Mouse (Mus musculus): Measurements from ENCODE around the gene Cln6.
A peak's percentile ranks its signal among the peaks of the same experiment; 100 is the strongest.
"Not testable (repeated sequence)": the region's sequence is repeated elsewhere in the genome, so short reads cannot be mapped to it uniquely, and the experiment has no call there.

The Cln6 gene

GRCm38 (mm10) chr9:62838506-62839171 lies at the start of gene Cln6:
TSS of gene Cln6 (plus strand) at chr9:62838785.
- peak in 1 of 2 experiments; percentile 30 for DNase-seq (ENCODE audit: low read depth in 1 of 2, low spot score in 2 of 2)

DNA sequence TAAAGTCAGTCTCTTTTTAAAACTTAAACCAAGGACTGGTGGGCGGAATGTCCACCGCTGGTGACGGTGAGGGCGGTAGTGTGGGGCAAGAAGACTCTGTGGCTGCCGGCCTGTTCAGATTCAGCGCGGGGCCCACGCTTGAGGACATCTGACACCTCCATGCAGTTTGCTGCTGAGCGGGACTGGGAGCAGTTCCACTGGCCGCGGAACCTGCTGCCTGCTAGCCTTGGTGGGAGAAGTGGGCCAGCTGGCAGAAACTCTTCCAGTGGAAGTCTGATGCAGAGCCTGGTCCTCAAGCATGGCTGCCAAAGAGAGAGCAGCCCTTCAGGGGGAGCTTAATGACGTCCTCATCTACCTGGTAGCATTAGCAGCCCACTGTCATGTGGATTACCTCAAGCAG lies 48.7 kb upstream of the Cln6 start:
- DNase-seq (ENCODE audit: low read depth in 1 of 2, low spot score in 2 of 2), result no peak

DNA sequence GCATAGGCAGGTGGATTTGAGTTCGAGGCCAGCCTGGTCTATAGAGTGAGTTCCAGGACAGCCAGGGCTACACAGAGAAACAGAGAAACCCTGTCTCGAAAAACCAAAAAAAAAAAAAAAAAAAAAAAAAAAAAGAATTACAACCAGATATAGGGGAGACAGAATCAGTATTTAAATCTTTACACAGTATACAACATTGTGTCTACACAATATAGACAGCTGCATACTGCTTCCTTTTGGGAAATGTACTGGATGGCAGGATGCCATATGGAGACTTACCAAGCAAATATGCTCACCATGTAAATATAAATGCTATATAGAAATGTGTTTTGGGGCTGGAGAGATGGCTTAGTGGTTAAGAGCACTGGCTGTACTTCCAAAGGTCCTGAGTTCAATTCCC lies 39.4 kb upstream of the Cln6 start:
- not testable (repeated sequence) for DNase-seq (ENCODE audit: low read depth in 1 of 2, low spot score in 2 of 2)

GRCm38 (mm10) chr9:62810095-62810494 lies 28.5 kb upstream of the Cln6 start:
- DNase-seq (ENCODE audit: low read depth in 1 of 2, low spot score in 2 of 2), result no peak

GRCm38 (mm10) chr9:62810543-62811515 lies 27.8 kb upstream of the Cln6 start:
- no peak for DNase-seq (ENCODE audit: low read depth in 1 of 2, low spot score in 2 of 2)

DNA sequence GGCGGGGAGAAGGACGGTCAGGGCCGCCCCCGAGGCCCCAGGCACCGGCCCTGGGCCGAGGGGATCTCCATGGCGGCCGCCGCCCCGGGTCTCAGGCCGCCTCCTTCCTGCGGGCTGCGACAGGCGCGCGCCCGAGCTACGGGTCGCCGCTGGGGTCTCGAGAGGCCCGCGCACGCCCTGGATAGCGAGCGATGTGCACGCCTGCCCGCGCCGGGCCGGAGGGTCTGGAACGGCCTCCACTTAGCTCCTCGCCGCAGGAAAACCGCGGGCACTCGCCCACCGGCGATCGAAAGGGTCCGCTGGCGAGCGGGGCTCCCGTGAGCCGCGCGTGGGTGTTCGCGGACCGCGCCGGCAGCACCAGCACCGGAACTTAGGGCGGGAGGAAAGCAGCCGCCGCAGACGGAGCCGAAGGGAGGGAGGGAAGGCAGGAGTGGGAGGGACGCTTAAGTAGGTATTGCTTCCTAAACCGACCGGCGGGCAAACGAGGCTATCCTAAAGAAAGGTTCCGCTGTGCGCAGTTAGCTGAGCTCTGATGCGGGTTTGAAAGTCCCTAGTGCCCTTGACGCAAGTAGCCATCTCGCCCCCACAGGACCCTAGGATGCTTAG lies 27.0 kb upstream of the Cln6 start, which contains the start of gene Fem1b:
TSS of gene Fem1b (minus strand) at position 419 of the 606 bp plus-strand sequence.
- peak; percentile 75 to 89 for DNase-seq (ENCODE audit: low read depth in 1 of 2, low spot score in 2 of 2)

DNA sequence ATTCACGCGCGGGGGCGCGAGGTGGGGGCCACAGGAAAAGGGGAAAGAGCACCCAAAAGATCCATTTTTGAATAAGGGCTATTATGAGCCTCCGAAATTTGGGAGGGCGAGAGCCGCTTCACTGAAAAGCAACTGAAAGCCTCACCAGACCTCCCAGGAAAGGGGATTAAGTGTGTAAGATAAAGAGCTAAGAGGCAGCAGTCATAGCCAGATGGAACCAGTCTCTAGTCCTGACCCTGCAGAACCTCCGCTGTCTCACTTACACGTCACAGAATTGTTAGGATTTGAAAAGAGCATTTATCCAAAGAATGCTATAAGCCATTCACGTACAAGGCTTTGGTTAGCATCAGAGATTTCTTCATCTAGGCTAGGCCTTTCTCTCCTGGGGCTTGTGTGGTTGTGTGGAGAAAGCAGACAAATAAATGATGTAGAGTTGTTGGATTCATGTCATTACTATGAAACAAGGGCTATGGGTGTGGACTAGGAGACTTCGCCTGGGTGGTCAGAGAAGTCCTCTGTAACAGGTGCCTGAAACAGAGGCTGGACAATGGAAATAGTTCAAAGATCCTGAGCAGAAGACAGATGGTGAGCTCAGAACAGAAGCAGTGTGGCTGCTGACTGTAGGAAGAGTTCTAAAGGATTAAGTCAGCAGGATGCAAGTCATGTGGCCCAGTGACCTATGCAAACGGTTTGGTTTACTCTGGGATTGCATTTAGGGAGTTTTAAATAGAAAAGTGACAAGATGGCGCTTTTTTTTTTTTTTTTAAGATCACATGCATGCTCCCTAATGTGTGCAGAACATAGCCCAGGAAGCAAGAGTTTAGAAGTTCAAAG lies 26.2 kb upstream of the Cln6 start:
- DNase-seq (ENCODE audit: low read depth in 1 of 2, low spot score in 2 of 2), result no peak

DNA sequence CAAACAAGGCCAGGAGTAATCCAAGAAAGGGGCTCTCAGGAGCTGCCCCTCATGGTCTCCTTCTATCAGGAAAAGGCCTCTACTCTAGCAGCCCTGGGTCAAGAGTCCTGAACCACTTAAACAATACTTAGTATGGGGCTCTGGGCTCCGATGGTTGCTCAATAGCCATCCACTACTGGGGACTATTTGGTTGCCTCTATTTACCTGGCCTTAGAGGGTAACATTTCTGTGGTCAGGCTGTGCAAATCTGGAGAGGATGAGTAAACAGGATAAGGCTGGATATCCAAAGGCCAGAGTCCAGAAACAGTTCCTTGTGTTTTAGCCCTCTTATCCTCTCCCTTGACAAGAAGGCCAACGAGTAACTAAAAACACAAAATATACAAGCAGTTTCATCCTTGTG lies 23.8 kb upstream of the Cln6 start:
- no peak for DNase-seq (ENCODE audit: low read depth in 1 of 2, low spot score in 2 of 2)

DNA sequence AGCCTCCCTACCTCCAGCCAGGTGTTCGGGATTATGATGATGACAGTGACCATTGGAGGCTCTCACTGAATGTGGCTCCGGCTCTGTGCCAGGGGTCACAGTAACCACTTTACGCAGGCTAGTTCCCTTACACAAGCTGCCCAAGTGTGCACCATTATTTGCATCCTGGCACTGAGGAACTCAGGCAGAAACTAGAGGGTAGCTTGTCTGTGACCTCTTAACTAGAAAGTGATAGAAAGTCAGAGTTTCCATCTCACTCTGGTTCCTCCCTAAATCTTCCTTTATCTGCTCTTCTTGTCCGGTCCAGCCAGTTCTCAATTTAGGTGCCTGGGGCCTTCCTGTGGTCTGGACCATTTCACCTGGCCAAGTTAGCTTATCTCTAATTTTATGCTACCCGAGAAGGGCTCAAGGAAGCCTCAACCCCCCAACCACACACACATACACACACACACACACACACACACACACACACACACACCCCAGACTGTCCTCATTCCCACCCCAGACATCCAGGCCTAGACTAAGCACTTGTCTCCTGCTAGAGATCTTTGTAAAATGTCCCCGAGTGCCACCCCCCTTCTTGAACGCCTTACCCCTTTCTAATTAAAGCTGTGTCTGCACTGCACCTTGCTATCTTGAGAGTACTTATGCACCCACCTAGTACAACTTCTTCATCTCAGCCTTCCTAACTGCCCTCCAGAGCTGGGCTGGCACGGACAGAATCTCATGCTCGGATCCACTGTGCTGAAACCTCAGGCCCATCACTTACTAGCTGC lies 22.1 kb upstream of the Cln6 start:
- no peak for DNase-seq (ENCODE audit: low read depth in 1 of 2, low spot score in 2 of 2)

DNA sequence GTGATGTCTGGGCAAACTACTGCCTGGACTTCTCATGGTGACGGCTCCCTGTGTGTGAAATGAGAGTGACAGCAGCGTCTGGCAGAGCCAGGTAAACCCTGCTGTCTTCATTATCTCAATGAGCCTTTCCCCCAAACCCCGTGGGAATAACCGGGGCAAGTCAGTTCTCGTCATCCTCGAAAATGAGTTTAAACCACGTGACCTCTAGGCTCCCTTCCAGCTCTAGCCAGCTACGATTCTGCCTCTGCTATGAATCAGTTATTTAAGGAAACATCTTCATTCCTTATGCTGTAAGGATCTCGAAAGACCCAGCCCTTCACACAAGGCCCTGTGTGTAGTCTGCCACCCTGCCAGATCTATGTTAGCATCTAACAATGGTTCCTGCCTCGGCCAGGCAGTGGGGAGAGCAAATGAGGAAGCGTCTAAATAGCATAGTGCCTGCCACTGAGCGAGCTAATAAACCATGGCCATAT lies 21.4 kb upstream of the Cln6 start:
- DNase-seq (ENCODE audit: low read depth in 1 of 2, low spot score in 2 of 2), result no peak

DNA sequence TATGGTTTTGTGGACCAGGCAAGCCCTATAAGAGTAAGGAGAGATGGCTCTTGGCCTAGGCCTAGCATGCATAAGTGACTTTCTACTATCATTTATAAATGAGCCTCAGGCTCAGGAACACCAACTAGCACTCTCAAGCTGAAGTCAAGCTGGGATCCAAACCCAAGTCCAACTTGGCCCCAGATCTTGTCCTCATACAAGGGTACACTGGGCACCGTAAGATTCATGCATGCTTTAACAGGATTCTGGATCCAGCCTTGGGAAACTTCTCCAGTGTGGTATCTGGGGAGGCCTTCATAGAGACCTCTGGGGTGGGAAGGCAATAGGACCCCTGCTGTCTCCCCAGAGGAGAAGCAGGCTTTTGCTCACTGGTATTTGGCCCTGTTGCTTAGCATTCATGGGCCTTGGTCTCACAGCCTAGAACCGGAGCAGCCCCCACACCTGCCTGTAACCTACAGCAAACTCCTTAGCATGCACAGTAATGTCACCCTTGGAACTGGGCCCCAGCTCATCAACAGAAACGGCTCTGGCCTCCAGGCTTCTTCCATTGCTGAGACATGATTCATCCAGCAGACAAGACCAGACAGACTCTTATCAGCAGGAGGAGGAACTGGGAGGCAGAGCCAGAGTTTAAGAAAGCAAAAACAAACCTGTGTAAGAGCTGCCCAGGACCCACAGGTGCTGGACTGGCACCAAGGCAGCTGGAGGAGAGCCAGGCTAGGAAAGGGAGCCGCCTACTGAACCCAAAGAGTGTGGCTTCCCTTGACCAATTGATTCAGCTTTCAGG lies 20.6 kb upstream of the Cln6 start:
- no peak for DNase-seq (ENCODE audit: low read depth in 1 of 2, low spot score in 2 of 2)

DNA sequence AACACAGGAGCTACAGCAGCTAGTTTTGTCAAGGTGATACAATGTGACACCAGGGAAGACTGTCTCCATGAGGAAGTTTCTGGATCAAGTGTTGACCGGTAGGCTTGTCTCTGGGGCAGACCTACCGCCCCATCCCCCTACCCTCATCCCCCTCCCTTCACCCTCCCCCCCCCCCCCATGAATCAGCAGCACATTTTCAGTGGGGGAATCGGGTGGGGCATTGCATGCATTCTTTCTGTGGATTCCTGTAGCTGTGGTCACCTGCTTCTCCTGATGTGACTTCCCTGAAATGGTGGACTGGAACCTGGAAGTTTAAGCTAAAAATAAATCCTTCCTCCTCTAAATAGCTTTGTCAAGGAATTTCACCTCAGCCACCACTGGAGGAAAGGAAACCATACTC lies 19.1 kb upstream of the Cln6 start:
- no peak for DNase-seq (ENCODE audit: low read depth in 1 of 2, low spot score in 2 of 2)

GRCm38 (mm10) chr9:62819910-62820309 lies 18.7 kb upstream of the Cln6 start:
- DNase-seq (ENCODE audit: low read depth in 1 of 2, low spot score in 2 of 2), result not testable (repeated sequence)

DNA sequence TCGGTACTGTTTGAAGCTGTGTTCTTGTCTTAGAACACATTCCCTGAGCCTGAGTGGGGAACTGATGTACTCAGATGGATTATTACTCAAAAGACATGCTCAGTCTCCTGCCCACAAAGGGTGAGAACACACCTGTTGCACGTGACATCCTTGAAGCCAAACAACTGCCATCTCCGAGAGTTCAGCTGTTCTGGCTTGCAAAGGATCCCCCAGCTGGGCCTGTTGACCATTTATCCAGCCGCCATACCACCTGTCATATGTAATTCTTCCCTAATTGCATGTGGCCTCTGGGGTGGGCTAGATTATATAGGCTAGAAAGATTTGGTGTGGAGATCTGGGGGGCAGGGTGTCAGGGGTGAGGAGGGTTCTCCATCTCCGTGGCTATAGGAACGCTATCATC lies 17.8 kb upstream of the Cln6 start:
- no peak for DNase-seq (ENCODE audit: low read depth in 1 of 2, low spot score in 2 of 2)

- no peak for DNase-seq (ENCODE audit: low read depth in 1 of 2, low spot score in 2 of 2)
Observed at GRCm38 (mm10) chr9:62821811-62822210, 16.8 kb upstream of the Cln6 start.

DNA sequence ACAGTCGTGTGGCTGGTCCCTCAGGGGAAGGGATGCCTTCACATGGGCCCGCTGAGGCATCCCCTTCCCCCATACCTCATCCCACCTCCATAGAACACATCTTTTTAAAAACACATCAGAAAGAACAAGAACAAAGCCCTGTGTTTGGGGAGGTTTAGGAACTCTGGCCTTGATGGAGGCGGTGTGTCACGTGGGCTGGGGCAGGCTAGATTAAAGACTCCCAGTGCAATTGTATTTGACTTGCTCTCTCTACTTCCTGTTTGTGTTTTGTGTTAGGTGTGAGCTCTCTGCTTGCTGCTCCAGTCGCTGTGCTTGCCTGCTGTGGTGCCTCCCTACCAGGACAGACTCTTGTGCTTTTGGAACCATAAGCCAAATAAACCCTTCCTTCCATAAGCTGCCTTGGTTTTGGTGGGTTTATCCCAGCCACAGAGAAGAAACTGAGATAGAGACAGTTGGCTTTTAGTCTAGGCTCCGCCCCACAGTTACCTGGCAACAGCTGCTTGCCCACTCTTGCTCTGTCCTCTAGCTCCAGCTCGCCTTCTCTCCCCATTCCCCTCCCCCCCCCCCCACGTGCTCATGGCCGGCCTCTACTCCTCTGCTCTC lies 12.7 kb upstream of the Cln6 start:
- DNase-seq (ENCODE audit: low read depth in 1 of 2, low spot score in 2 of 2), result no peak

GRCm38 (mm10) chr9:62826456-62826855 lies 12.1 kb upstream of the Cln6 start:
- DNase-seq (ENCODE audit: low read depth in 1 of 2, low spot score in 2 of 2), result no peak

GRCm38 (mm10) chr9:62827939-62828652 lies 10.5 kb upstream of the Cln6 start:
- DNase-seq (ENCODE audit: low read depth in 1 of 2, low spot score in 2 of 2), result no peak

Measured in monocyte, adult 2 months (primary cell).